Mouse (Mus musculus): ENCODE data around the gene Bex3.
"Not testable (repeated sequence)": the region's sequence is repeated elsewhere in the genome, so short reads cannot be mapped to it uniquely, and the experiment has no call there.

The Bex3 gene

DNA sequence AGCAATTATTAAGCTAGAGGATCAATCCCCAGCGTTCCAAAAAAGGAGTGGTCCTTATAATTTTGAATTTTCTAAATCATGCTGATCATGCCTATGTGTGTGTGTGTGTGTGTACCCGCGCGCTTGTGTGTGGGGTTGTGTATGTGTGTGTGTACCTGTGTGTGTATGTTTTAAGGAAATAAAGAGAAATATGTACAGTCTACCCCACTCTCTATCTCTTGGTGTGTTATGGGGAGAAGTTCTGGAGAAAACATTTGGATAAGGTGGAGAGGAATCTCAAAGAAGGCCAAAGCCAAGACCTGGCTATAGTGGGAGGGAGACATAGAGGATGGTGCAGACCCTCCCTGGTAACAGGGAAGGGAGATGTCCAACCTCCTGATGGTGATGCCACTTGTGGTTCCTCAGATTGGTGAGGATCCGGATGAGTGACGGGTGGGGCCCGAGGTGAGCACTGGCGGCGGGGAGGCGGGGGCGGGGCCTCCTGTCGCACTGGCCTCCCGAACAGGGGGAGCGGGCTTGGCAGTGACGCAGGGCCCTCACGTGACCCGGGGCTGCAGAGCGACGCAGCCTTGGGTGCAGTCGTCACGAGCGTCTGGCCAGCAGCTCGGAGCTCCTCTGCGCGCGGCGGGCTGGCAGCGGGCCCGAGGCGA is at the start of gene Bex3:
Gene Bex3 (plus strand): TSS at position 511 of the 650 bp plus-strand sequence.
- DNase-seq (ENCODE audit: low spot score) = not testable (repeated sequence)

DNA sequence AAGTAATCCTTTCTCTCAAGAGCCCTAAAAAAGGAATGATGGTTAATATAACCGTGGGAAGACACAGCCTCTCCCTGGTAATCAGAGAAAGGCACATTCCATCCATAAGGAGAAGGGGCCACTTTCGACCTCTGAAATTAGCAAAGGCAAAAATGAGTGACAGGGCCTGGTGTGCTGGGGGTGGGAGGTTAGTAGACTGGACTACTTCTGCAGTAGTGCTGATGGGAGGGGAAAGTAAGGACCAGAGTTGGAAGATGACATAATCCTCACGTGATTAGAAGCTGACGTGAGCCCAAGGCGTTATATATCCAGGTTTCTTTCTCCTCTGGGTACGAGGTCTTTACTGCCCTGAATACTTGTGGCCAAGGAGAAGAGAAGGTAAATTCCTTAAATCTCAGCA is 46.3 kb upstream of the Bex3 start:
- DNase-seq (ENCODE audit: low spot score) = no peak

DNA sequence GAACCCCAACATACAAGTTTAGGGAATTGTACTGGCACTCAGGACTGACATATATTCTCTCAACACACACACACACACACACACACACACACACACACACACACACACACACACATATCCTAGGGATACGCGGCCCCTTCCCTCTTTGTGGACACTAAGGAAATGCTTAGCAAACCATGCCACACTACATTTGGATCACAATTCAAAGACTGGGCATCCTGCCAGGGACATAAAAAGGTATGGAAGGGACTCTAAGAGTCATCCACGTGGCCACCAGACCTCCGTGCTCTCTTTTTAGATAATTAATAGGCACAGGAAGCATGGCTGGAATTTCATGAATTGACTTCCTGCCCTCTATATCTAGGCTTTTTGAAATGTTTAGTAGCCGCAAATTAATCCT is 42.3 kb upstream of the Bex3 start:
- no peak for DNase-seq (ENCODE audit: low spot score)

DNA sequence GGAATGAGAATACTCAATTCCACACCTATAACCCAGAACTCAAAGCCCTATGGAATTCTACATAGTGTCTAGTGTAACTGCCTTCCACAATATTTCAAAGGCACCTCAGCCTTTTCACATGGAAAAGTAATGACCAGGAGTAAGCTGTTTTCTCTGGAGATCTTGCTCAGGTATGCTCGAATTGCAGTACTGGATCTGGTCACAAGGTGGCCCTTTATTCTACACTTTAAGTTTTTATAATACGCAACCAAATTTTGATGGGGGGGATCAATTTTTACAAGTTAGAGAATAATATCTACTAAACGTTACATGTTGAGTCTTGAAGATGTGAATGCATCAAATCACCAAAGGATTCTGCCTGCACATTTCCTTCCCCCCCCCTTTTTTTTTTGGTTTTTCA is 31.9 kb upstream of the Bex3 start:
- DNase-seq (ENCODE audit: low spot score) = no peak

DNA sequence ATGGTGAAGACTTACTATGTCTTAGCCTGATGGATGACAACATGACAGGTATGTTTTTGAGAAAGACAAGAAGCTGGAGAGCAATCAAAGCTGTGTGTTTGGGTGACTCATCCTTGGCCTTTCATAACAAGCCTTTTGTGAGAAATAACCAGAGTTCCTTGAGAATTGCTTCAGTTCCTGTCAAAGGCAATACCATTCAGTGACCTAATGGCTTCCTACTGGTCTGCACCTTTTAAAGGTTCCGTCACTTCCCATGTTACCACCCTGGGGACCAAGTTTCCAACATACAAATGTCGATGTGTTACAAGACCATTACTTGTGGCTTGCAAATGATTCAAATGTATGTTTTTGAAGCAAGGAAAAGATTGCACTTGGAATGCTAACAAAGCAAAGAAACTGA is 26.9 kb upstream of the Bex3 start:
- no peak for DNase-seq (ENCODE audit: low spot score)

DNA sequence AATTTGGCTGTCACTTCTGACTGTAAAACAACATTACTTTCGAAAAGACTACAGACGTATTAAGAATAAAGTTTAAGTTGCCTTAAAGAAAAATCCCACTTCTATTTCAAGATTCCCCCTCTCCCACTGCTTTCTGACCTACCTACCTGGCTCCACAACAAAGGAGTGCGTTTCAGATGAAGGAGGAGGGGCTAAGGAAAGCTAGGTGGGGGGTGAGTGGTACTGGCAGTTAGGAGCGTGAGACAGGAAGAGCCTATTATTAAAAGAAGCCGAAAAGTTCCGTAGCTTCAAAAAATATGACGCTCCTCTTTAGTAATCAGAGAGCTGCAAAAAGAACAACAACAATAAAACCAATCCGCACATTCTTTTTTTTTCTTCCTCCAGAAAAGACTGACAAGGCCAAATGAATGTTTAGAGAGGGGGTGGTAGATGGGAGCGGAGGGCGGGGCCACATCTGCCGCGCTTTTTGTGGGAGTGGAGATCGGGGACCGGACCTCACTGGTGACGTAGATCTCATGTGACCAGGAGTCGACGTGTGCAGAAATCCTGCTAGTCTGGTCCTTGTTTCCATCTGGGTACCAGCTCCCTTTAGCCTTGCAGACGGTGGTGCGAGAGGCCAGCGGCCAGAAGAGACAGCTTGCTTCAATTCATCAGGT is 25.4 kb upstream of the Bex3 start, which contains the start of gene Tceal9:
Gene Tceal9 (plus strand): TSS at position 506 of the 656 bp plus-strand sequence.
- peak; percentile 46 for DNase-seq (ENCODE audit: low spot score)

DNA sequence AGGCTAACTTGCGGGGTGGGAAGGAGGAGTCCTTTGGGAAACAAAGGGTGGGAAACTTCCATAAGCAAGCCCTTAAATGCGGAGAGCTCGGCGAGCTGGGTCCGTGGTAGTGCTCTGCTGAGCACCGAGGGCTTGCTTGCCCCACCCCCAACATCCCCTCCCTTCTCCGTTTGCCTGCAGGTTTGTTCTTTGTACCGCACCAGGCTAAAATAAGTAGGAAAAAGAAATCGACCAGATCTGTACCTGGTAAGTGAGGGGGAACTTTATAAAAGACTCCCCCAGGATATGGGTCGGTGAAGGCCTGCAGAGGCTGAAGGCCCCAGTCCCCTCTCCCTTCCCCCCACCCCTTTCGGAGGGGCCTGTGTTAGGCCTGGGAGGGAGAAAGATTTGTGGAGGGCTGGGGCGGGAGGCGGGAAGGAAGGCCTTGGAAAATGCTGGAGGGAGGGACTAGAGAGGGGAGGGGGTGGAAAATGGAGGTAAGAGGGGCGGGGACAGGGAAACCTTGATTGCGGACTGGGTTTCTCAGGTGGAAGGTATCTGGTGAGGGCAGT is 24.5 kb upstream of the Bex3 start:
- DNase-seq (ENCODE audit: low spot score) = no peak

DNA sequence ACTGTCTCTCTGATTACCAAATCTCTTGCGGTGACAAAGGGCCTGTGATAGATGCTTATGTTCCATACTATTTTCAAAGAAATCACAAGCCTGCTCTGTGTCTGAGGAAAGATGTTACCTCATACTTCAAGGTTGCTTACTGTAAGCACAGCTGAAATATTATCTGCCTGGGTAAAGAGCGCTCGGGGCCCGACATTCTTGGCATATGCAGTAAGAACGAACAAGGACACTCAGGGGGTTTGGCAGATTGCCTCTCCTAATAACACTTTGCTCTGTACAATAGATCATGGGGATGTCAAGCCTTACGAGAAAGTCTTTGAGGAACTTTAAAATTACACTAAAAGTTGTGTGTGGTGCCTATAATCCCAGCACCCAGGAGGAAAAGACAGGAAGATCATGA is 21.2 kb upstream of the Bex3 start:
- DNase-seq (ENCODE audit: low spot score) = no peak

DNA sequence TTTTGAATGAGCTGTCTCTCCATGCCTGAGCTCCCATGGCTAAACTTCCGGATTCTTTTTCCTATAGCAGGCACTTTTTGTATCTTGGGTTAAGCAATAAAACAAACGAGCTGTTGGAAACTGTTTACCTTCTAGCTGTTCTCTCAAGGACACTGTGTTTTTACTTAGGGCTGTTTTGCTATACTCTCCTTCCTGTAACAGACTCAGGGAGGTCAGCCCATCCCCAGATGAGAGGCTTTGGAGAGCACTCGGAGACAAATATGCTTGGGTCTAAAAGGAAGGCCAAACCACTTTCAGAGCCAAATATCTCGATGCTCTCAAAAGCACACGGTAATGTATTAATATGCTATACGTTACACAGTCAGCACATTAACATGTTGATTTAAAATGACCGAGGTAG is 20.4 kb upstream of the Bex3 start:
- no peak for DNase-seq (ENCODE audit: low spot score)

DNA sequence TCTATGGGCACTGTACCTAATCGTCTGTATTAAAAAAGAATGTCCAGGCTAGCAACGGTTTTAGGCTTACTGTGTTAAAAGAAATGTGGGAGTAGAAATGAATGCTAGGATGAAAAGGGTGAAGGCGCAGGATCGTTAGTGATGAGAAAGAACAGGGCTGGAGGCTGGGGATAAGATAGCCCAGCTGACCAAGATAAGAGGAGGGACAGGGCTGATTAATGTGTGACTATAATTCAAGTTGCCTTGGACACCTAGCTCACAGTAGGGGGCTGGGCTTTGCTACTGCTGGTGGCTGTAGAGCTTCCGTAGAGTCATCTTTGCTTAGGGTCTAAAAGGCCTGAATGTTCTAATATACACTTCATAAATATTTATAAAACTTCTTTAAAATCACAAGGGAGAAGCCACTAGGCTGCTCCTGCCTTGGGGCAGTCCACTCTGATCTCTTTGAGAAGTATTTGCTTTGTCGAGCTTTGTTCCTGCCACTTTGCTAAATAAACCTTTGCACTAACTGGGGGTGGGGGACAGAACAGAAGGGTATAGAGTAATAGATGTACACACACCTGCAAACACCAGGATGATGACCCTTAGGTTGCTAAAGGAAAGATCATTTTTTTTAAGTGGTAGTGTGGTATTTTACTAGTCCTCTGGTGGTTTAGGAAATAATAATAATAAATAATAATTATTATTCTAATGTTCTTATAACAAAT is 17.9 kb upstream of the Bex3 start:
- no peak for DNase-seq (ENCODE audit: low spot score)

DNA sequence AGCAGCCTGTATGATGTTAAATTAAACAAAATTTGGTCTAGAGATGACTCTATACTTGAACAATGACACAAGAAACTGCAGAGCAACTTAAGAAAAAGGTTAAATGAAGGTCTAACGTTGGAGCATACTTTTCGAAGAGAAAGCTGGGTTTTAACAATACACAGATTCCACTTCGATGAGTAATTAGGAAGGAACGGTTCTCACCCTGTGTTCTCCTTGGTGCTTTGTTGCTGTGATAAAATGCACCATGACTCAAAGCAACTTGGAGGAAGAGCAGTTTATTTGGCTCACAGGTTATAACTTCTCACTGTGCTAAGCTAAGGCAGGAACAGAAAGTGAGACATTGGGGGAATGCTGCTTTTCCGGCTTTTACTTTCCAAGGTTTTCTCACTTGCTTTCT is 2.3 kb upstream of the Bex3 start:
- DNase-seq (ENCODE audit: low spot score) = no peak

DNA sequence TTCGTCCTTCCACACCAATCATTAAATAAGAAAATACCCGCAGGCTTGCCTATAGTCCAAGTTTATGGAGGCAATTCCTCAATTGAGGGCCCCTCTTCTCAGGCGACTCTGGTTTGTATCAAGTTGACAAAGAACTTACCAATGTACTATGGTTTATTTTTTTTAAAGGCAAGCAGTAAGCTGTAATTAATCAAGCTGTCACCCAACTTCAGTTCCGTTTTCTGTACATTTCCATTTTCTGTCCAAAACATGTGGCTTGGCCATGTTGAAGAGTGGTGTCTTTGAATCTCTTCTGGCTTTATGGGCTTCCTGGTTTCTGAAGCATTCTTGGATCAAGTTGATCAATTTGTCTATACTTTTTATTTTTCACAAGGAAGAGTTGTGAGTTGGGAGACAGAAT is 1.9 kb upstream of the Bex3 start:
- no peak for DNase-seq (ENCODE audit: low spot score)

DNA sequence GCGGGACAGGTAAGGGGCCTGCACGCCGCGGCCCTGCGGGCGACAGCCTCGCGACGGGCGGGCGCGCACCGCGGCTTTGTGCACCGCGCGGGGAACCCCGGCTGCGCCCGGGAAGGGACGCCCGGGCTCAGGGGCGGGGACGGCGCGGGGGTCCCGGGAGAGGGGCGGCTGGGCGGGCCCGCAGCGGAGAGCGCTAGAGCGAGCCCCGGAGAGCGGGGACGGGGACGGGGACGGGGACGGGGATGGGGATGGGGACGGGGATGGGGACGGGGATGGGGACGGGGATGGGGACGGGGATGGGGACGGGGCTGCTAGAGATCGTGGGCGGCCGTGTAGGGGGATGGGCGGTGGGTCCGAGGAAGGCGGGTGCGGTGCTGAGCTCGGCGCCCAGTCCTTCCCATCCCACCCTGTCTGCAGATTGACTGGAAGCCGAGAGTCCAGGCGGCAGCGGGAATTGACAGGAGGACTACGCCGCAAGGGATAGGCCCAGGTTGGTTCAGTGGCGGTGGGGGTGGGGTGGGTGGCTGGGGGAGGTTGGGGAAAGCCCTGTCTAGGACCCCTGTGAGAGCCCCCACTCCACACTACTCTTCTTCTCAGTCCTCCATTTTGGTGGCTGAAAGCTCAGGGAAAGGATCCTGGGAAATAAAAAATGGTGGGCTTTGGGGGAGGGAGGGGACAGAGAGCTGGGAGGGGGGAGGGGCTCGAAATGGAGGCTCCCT is 499 bp downstream of the Bex3 start:
- DNase-seq (ENCODE audit: low spot score) = not testable (repeated sequence)

DNA sequence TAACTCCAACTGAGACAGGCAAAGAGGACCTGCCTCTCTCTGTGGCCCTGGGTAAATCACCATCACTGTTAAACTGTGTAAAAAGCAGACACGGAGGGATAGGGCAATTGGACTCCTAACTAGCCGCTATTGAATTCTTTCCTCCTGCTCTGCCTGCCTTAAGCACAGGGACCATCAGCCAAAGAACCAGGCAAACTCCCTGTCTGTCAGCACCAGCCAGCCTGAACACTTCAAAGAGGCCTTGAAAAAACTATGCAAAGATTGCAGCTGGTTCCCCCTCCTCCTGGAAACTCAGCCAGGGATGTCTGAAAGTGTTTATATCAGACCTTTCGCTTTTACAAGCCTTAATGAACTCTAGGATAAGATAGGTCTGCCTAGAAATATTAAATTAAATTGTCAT is 4.5 kb downstream of the Bex3 start:
- DNase-seq (ENCODE audit: low spot score) = no peak

DNA sequence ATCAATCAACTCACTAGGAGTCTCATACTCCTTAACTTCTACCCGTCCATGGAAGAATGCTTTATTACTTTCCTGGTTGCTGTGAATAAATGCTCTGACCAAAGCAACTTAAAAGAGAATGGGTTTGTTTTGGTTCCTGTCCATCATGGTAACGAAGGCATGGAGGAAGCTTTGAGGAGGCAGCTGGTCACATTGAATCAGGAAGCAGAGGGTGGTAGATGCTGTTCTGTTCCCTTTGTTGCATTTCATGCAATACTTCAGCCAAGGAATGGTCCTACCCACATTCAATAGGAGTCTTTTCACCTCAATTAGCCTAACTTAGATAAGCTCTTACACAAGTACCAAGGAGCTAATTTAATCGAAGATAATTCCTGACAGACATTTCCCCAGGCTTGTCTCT is 5.3 kb downstream of the Bex3 start:
- no peak for DNase-seq (ENCODE audit: low spot score)

DNA sequence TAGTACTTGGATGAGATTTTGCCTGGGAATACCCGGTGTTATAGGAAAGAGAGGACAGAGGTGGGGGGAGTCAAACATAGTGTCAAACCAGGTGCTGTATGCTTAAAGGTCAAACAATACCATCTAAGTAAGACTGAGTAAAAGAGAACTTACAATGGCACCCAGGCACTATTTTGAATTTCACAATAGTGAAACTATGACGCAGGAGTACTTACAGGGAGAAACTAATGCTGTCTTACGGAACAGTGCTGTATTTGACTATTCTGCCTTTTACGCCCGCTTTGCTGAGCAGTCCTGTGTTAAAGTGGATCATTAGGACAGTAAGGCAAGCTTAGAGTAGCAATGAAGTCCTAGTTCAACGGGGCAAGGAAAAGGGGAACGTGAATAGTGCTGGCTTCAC is 7.5 kb downstream of the Bex3 start:
- no peak for DNase-seq (ENCODE audit: low spot score)

DNA sequence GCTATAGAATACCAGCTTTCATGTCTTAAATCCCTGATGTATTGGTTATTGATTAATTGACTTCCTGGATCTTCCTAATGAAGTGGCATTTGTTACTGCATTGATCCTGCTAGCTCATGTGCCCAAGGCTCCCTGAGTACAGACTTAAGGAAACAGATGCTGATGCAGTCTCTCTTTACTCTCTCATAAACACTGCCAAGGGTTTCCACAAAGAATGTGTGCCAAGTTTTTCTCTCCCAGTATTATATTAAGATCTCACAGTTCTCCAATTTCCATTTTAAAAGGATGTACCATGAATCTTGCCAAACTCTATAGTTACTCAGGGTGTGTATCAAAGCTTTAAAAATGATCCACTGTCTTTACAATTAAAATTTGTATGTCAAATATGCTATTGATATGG is 8.3 kb downstream of the Bex3 start:
- no peak for DNase-seq (ENCODE audit: low spot score)

DNA sequence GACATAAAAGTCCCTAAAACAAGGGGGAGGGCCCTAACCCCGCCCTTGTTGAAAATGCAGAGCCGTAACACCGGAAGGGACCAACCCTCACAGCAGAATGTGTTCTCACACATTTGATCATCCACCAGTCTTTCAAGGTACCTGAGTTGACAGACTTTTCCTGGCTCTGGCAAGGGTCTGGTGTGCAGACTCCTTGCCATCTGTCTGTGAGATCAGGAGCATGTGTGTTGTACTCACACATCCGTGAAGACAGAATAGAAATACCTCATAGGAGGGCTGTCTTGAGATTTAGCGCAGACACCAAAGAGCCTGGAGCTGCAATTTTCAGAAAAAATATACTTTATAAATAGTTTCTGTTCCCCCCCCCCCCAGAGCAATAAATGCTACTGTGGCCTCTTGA is 9.4 kb downstream of the Bex3 start:
- no peak for DNase-seq (ENCODE audit: low spot score)

DNA sequence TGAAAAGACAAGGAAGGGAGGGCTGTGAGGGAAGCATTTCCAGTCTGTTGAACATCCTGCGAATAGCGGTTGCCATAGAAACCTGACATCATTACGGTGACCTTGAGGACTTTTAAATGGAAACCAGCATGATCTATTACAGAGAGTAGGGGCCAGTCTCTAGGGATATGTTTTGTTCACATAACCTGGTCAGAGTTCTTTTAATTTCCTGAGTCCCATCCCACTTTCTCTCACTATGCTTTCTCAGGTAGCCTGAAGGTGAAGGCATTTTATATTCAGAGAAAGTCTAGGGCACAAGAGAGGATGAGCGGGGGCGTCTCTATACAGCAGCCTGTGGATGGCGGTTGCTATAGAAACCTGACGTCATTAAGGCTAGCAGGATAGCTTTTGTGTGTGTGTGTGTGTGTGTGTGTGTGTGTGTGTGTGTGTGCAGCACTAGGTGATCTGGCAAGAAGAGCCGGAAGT is 20.8 kb downstream of the Bex3 start:
- DNase-seq (ENCODE audit: low spot score) = peak; percentile 55

DNA sequence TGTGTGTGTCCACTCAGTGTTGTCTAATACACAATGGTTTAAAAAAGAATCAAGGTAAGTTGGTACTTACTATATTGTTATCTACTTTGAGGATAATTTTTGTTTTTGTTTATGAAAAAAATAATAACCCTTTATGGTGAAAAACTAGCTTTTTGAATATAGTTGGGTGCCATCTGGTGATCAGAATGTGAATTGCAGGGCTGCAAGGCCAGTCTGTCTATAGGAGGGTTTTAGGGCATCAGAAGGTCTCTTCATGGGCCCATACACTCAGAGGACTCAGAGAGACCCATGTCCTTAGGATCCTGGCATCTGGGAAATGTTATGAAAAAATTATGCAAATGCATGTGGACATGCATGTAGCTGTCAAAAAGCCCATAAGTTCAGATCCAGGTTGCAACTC is 34.2 kb downstream of the Bex3 start:
- DNase-seq (ENCODE audit: low spot score) = no peak

DNA sequence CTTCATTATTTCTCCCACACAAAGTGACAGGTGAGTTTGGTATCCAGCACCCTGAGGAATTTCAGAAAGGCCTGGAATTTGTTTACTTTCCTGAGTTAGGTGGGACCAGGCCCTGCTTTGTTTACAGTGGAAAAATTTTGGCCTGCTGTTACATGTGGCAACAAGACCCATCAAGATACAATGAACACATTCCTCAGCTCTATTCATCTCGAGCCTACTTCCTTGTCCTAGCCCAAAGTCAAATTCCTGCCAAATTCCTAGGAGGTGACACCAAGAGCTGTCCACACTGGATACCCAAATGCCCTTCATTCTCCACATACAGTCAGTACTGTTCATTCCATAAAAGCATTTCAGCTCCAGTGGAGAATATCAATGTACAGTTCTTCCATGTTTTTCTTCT is 36.1 kb downstream of the Bex3 start:
- no peak for DNase-seq (ENCODE audit: low spot score)

DNA sequence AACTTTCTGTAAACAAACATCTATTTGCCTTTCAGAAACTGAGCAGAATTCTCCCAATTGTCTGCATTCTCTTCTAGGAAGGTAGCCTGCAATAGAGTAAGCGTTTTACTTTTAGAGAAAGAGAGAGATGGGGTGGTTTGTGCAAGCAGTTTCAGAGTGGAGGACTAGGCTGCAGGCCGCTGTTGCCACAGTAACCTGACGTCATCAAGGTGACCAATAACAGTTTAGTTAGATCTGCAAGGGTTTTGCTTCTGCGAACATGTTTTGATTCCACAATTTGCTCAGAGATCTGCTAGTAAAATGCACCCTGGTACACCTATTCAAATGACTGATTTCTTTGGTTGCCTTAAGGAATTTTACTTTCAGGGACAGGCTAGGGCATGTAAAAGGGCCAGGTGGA is 43.2 kb downstream of the Bex3 start:
- DNase-seq (ENCODE audit: low spot score) = no peak
